Mouse (Mus musculus): ENCODE results near the gene Defa35.
"Not testable (repeated sequence)": the region's sequence is repeated elsewhere in the genome, so short reads cannot be mapped to it uniquely, and the experiment has no call there.

Defa35 gene

DNA sequence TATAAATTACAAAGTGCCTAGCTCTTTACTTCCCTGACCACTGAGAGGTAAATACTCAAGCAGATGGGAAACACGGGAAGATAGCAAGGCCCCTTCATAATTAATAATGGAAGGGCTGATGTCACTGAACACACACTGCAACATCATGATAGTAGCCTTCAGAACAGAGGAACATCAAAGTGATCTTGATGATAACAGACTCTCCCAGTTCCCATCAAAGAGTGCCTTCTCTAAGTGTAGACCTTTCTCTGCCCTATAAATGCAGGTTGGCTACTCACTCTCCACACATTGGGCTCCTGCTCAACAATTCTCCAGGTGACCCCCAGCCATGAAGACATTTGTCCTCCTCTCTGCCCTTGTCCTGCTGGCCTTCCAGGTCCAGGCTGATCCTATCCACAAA, at the start of gene Defa35:
Defa35 (plus strand) TSS at position 301 of the 400 bp plus-strand sequence.
- not testable (repeated sequence) for DNase-seq (ENCODE audit: low read depth in 2 of 2, low spot score in 2 of 2)

GRCm38 (mm10) chr8:21025245-21025644, 39.6 kb upstream of the Defa35 start, which contains the start of gene Defa21:
Gene Defa21 (plus strand): TSS chr8:21025545.
- not testable (repeated sequence) for DNase-seq (ENCODE audit: low read depth in 2 of 2, low spot score in 2 of 2)

GRCm38 (mm10) chr8:21054747-21055146, 10.1 kb upstream of the Defa35 start, which contains the start of gene Defa23:
Gene Defa23 (plus strand): TSS chr8:21055047.
- not testable (repeated sequence) for DNase-seq (ENCODE audit: low read depth in 2 of 2, low spot score in 2 of 2)

DNA sequence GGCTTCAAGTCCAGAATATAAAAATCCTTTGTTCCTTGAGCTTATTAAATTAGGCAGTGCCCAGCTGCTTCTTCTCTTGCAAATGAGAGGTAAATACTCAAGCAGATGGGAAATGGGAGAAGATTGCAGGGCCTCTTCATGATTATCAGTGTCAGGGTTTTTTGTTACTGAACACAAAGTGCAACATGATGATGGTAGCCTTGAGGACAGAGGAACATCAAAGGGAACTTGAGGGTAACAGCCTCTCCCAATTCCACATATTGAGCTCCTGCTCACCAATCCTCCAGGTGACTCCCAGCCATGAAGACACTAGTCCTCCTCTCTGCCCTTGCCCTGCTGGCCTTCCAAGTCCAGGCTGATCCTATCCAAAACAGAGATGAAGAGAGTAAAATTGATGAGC, 19.3 kb downstream of the Defa35 start, which contains the start of gene Defa25:
Defa25 (plus strand) TSS at position 301 of the 400 bp plus-strand sequence.
- not testable (repeated sequence) for DNase-seq (ENCODE audit: low read depth in 2 of 2, low spot score in 2 of 2)

GRCm38 (mm10) chr8:21093106-21093505, 28.3 kb downstream of the Defa35 start:
- no peak for DNase-seq (ENCODE audit: low read depth in 2 of 2, low spot score in 2 of 2)

DNA sequence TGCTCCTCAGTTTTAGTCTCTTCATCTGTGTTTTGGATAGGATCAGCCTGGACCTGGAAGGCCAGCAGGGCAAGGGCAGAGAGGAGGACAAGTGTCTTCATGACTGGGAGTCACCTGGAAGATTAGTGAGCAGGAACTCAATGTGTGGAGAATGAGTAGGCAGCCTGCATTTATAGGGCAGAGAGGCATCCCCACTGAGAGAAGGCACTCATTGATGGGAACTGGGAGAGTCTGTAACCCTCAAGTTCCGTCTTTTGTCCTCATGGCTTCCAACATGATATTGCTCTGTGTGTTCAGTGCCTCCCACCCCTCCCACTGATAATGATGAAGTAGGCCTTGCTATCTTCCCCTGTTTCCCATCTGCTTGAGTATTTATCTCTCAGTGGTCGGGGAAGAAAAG, 31.1 kb downstream of the Defa35 start, which contains the start of gene Gm14851:
Gm14851 (minus strand) TSS at position 101 of the 400 bp plus-strand sequence.
- DNase-seq (ENCODE audit: low read depth in 2 of 2, low spot score in 2 of 2), result not testable (repeated sequence)
